Mouse (Mus musculus): ENCODE results near the gene Lamb2. TPM values are rescaled to one million over a fixed set of nuclear protein-coding genes. Genes with fewer than 3 reads are reported as not detected.

The Lamb2 gene
- total and polyA plus RNA-seq, 3 experiments: 0.58 to 0.84 TPM; not detected in 1

GRCm38 (mm10) chr9:108499943-108500342 lies 20.4 kb downstream of the Lamb2 start:
- H3K9ac ChIP-seq (ENCODE audit: control insufficient read depth, low read depth, low read length, poor library complexity, severe bottlenecking): no peak overlapping the region
- no peaks in the 10 kb centered on the region for H3K4me1 ChIP-seq (ENCODE audit: control insufficient read depth in 1 of 2, insufficient read depth in 2 of 2, low read length in 2 of 2)
- no peaks in the 10 kb centered on the region for H3K27me3 ChIP-seq (ENCODE audit: control insufficient read depth in 1 of 2, insufficient read depth in 2 of 2, low read length in 2 of 2)
- H3K27ac ChIP-seq (ENCODE audit: control insufficient read depth, low read depth, low read length): no peak overlapping the region
- DNase-seq (ENCODE audit: low read depth, low spot score): no peak
- H3K9me3 ChIP-seq (replicated peaks; ENCODE audit: insufficient read depth, low read length): no peaks in the 10 kb centered on the region
- H3K4me3 ChIP-seq (ENCODE audit: control insufficient read depth in 1 of 2, insufficient read depth in 1 of 2, low read depth in 2 of 2, low read length in 2 of 2): no peak overlapping the region
- TF ChIP-seq ZC3H11A (IDR thresholded peaks at IDR 0.05; ENCODE audit: low read depth, low read length) (no peak), ZMIZ1 (IDR thresholded peaks at IDR 0.05; ENCODE audit: low read depth, low read length) (no peak), MXI1 (IDR thresholded peaks at IDR 0.05; ENCODE audit: low read depth, low read length) (no peak), MYB (IDR thresholded peaks at IDR 0.05; ENCODE audit: low read depth, low read length) (no peak), USF1 (IDR thresholded peaks at IDR 0.05; ENCODE audit: low read depth, low read length) (no peak), ZKSCAN1 (IDR thresholded peaks at IDR 0.05; ENCODE audit: low read depth, low read length) (no peak), CHD2 (IDR thresholded peaks at IDR 0.05; ENCODE audit: low read length) (no peak), CTCF (IDR thresholded peaks at IDR 0.05 in 2 of 3, conservative IDR thresholded peaks at IDR 0.05 in 1 of 3; ENCODE audit: control insufficient read depth in 1 of 3, insufficient read depth in 1 of 3, low read depth in 2 of 3, low read length in 3 of 3, poor library complexity in 1 of 3, severe bottlenecking in 1 of 3) (no peak), ELF1 (IDR thresholded peaks at IDR 0.05; ENCODE audit: low read depth, low read length) (no peak), MAX (IDR thresholded peaks at IDR 0.05; ENCODE audit: low read length) (no peak), JUND (IDR thresholded peaks at IDR 0.05; ENCODE audit: low read depth, low read length) (no peak), POLR2AphosphoS5 (IDR thresholded peaks at IDR 0.05; ENCODE audit: borderline replicate concordance, low read depth, low read length) (no peak), UBTF (IDR thresholded peaks at IDR 0.05; ENCODE audit: borderline replicate concordance, insufficient read depth, low read depth, low read length) (no peak), SMC3 (IDR thresholded peaks at IDR 0.05; ENCODE audit: low read depth, low read length) (no peak), TAL1 (IDR thresholded peaks at IDR 0.05; ENCODE audit: low read length) (no peak)
- no peaks in the 10 kb centered on the region for H3K79me2 ChIP-seq (ENCODE audit: control insufficient read depth, insufficient read depth, low read length, poor library complexity)
- H3K36me3 ChIP-seq (ENCODE audit: control insufficient read depth in 1 of 2, insufficient read depth in 2 of 2, low read length in 2 of 2): peaks cover 0 to 21% of the 10 kb centered on the region in 2 experiments; a peak in 3 of 4 replicates

GRCm38 (mm10) chr9:108506901-108507300 lies 27.4 kb downstream of the Lamb2 start:
- peak overlapping the region in 1 of 2 experiments; percentile 80; a peak in 2 of 4 replicates for H3K4me3 ChIP-seq (ENCODE audit: control insufficient read depth in 1 of 2, insufficient read depth in 1 of 2, low read depth in 2 of 2, low read length in 2 of 2)
- DNase-seq (ENCODE audit: low read depth, low spot score): no peak
- H3K36me3 ChIP-seq (ENCODE audit: control insufficient read depth in 1 of 2, insufficient read depth in 2 of 2, low read length in 2 of 2): peaks cover 3 to 10% of the 10 kb centered on the region in 2 experiments; a peak in 3 of 4 replicates
- H3K27ac ChIP-seq (ENCODE audit: control insufficient read depth, low read depth, low read length): no peak overlapping the region
- H3K9me3 ChIP-seq (replicated peaks; ENCODE audit: insufficient read depth, low read length): no peaks in the 10 kb centered on the region
- H3K4me1 ChIP-seq (ENCODE audit: control insufficient read depth in 1 of 2, insufficient read depth in 2 of 2, low read length in 2 of 2): peaks cover 3 to 11% of the 10 kb centered on the region in 2 experiments
- peaks cover 15% of the 10 kb centered on the region for H3K79me2 ChIP-seq (ENCODE audit: control insufficient read depth, insufficient read depth, low read length, poor library complexity)
- H3K9ac ChIP-seq (ENCODE audit: control insufficient read depth, low read depth, low read length, poor library complexity, severe bottlenecking): no peak overlapping the region
- no peaks in the 10 kb centered on the region for H3K27me3 ChIP-seq (ENCODE audit: control insufficient read depth in 1 of 2, insufficient read depth in 2 of 2, low read length in 2 of 2)
- TF ChIP-seq ZKSCAN1 (IDR thresholded peaks at IDR 0.05; ENCODE audit: low read depth, low read length) (no peak), TBP (IDR thresholded peaks at IDR 0.05; ENCODE audit: low read depth, low read length) (no peak), SMC3 (IDR thresholded peaks at IDR 0.05; ENCODE audit: low read depth, low read length) (no peak), USF1 (IDR thresholded peaks at IDR 0.05; ENCODE audit: low read depth, low read length) (no peak), POLR2AphosphoS5 (IDR thresholded peaks at IDR 0.05; ENCODE audit: borderline replicate concordance, low read depth, low read length) (no peak), ZC3H11A (IDR thresholded peaks at IDR 0.05; ENCODE audit: low read depth, low read length) (no peak), TCF12 (IDR thresholded peaks at IDR 0.05; ENCODE audit: low read depth, low read length) (no peak)

All from MEL (cell line).